Mouse (Mus musculus): ENCODE data around the gene Rcc2.

The Rcc2 gene

GRCm38 (mm10) chr4:140700269-140701018 is at the start of gene Rcc2:
Gene Rcc2, plus strand, starts transcription at chr4:140700541.
- in situ Hi-C loops (cut with MboI; ENCODE audit: unreplicated experiment in 2 of 2), result loop anchor here (5.0 to 10.0 kb wide), 4 partner anchors 204 to 844 kb away; partner anchors contain the start of genes Crocc (in 1 of the 2) and Padi2 (in 1 of the 2)

- in situ Hi-C loops (cut with MboI; ENCODE audit: unreplicated experiment in 2 of 2), result no loop called here
These were observed 46.3 kb upstream of the Rcc2 start for GRCm38 (mm10) chr4:140653835-140654583.

GRCm38 (mm10) chr4:140654798-140655197 is 45.5 kb upstream of the Rcc2 start:
- in situ Hi-C loops (cut with MboI; ENCODE audit: unreplicated experiment in 2 of 2), result no loop called here

GRCm38 (mm10) chr4:140656529-140656928 is 43.8 kb upstream of the Rcc2 start:
- in situ Hi-C loops (cut with MboI; ENCODE audit: unreplicated experiment in 2 of 2), result no loop called here

GRCm38 (mm10) chr4:140657681-140658575 is 42.4 kb upstream of the Rcc2 start:
- in situ Hi-C loops (cut with MboI; ENCODE audit: unreplicated experiment in 2 of 2), result no loop called here

- in situ Hi-C loops (cut with MboI; ENCODE audit: unreplicated experiment in 2 of 2), result no loop called here
These were observed 38.8 kb upstream of the Rcc2 start for GRCm38 (mm10) chr4:140661406-140662022.

- in situ Hi-C loops (cut with MboI; ENCODE audit: unreplicated experiment in 2 of 2), result no loop called here
These were observed 37.9 kb upstream of the Rcc2 start for GRCm38 (mm10) chr4:140662453-140662852.

- in situ Hi-C loops (cut with MboI; ENCODE audit: unreplicated experiment in 2 of 2), result no loop called here
These were observed 37.3 kb upstream of the Rcc2 start for GRCm38 (mm10) chr4:140662882-140663585.

- in situ Hi-C loops (cut with MboI; ENCODE audit: unreplicated experiment in 2 of 2), result loop anchor here in 1 of 2 experiments (5.0 kb wide), 2 partner anchors 113 to 783 kb away; no protein-coding TSS in a partner anchor
These were observed 35.3 kb upstream of the Rcc2 start for GRCm38 (mm10) chr4:140665053-140665452.

GRCm38 (mm10) chr4:140665760-140666159 is 34.6 kb upstream of the Rcc2 start, which contains the start of gene Arhgef10l:
Gene Arhgef10l, minus strand, starts transcription at chr4:140666012.
- in situ Hi-C loops (cut with MboI; ENCODE audit: unreplicated experiment in 2 of 2), result loop anchor here in 1 of 2 experiments (5.0 kb wide), 2 partner anchors 113 to 783 kb away; no protein-coding TSS in a partner anchor

- in situ Hi-C loops (cut with MboI; ENCODE audit: unreplicated experiment in 2 of 2), result loop anchor here in 1 of 2 experiments (5.0 kb wide), 2 partner anchors 116 to 786 kb away; no protein-coding TSS in a partner anchor
These were observed 32.5 kb upstream of the Rcc2 start for GRCm38 (mm10) chr4:140667802-140668201.

GRCm38 (mm10) chr4:140673527-140674264 is 26.6 kb upstream of the Rcc2 start:
- in situ Hi-C loops (cut with MboI; ENCODE audit: unreplicated experiment in 2 of 2), result loop anchor here in 1 of 2 experiments (10.0 kb wide), 2 partner anchors 109 to 1029 kb away; no protein-coding TSS in a partner anchor

GRCm38 (mm10) chr4:140674345-140674926 is 25.9 kb upstream of the Rcc2 start:
- in situ Hi-C loops (cut with MboI; ENCODE audit: unreplicated experiment in 2 of 2), result loop anchor here in 1 of 2 experiments (10.0 kb wide), 2 partner anchors 110 to 1030 kb away; no protein-coding TSS in a partner anchor

- in situ Hi-C loops (cut with MboI; ENCODE audit: unreplicated experiment in 2 of 2), result loop anchor here (5.0 to 25.0 kb wide), 6 partner anchors 33 to 1034 kb away; no protein-coding TSS in a partner anchor
These were observed 21.3 kb upstream of the Rcc2 start for GRCm38 (mm10) chr4:140679038-140679437.

GRCm38 (mm10) chr4:140679723-140680380 is 20.5 kb upstream of the Rcc2 start:
- in situ Hi-C loops (cut with MboI; ENCODE audit: unreplicated experiment in 2 of 2), result loop anchor here (5.0 to 25.0 kb wide), 7 partner anchors 32 to 1035 kb away; no protein-coding TSS in a partner anchor

GRCm38 (mm10) chr4:140680731-140681397 is 19.5 kb upstream of the Rcc2 start:
- in situ Hi-C loops (cut with MboI; ENCODE audit: unreplicated experiment in 2 of 2), result loop anchor here in 1 of 2 experiments (10.0 to 25.0 kb wide), 2 partner anchors 274 to 606 kb away; no protein-coding TSS in a partner anchor
